ENCODE assay signal across 17 mouse cellular contexts in genomic region chr10:8970807-8971206, GRCm38 (mm10).
"Had no signal": no experiment of that assay in that cellular context is flagged by ENCODE, and none has a peak within 500 bp of the region (broad histone marks: within the 10 kb centered on the region; RNA-seq: fewer than 3 reads in every experiment).

No protein-coding gene starts in this region.

- H3K9me3 ChIP-seq: lung, embryonic 15.5 days; megakaryocyte, embryonic 14.5 days; midbrain, embryonic 13.5 days; midbrain, embryonic 15.5 days; neural tube, embryonic 12.5 days; stomach, embryonic 15.5 days had no signal

- DNase-seq: lung, adult 2 months; lung, postnatal 14 days; lung, postnatal 36 days; right cerebral cortex, postnatal 14 days; thymus, adult 2 months; thymus, postnatal 25 days; thymus, postnatal 4 days had no signal

- H3K4me3 ChIP-seq: lung, embryonic 15.5 days; megakaryocyte, embryonic 14.5 days; midbrain, embryonic 13.5 days; midbrain, embryonic 15.5 days; neural tube, embryonic 12.5 days; stomach, embryonic 15.5 days had no signal

- H3K36me3 ChIP-seq: lung, embryonic 15.5 days; midbrain, embryonic 13.5 days; midbrain, embryonic 15.5 days; neural tube, embryonic 12.5 days; stomach, embryonic 15.5 days had no signal

- ATAC-seq: lung, postnatal 0 days; midbrain, embryonic 13.5 days; midbrain, embryonic 15.5 days had no signal

- H3K9ac ChIP-seq: lung, embryonic 15.5 days; midbrain, embryonic 13.5 days; midbrain, embryonic 15.5 days; neural tube, embryonic 12.5 days; stomach, embryonic 15.5 days had no signal

- H3K27ac ChIP-seq: lung, embryonic 15.5 days; macrophage; midbrain, embryonic 13.5 days; midbrain, embryonic 15.5 days; neural tube, embryonic 12.5 days; stomach, embryonic 15.5 days; stomach, postnatal 0 days had no signal

- H3K4me2 ChIP-seq: lung, embryonic 15.5 days; midbrain, embryonic 11.5 days; midbrain, embryonic 13.5 days; midbrain, embryonic 15.5 days; neural tube, embryonic 12.5 days; stomach, embryonic 15.5 days had no signal

- H3K27me3 ChIP-seq: lung, embryonic 15.5 days; midbrain, embryonic 13.5 days; midbrain, embryonic 15.5 days; neural tube, embryonic 12.5 days; stomach, embryonic 15.5 days had no signal
